Mouse (Mus musculus): ENCODE results near the gene Hspb11. TPM values are rescaled to one million over a fixed set of nuclear protein-coding genes. Genes with fewer than 3 reads are reported as not detected.
A peak's percentile ranks its signal among the peaks of the same experiment; 100 is the strongest.

Gene Hspb11
- 10 to 100 TPM; 21.9 to 28.5 TPM for total RNA-seq (2021)
- long read RNA-seq, experiment 1, transcript Hspb11-201 (6 exons, 608 nt), result major isoform, 19 of 30 reads
- long read RNA-seq, experiment 1, transcript Hspb11-202 (6 exons, 607 nt), result minor isoform, 6 of 30 reads
- long read RNA-seq, experiment 1, partial matches to known transcripts, result 0 of 30 reads
- long read RNA-seq, experiment 1, other reads (novel, unspliced or antisense), result 5 of 30 reads
- long read RNA-seq, experiment 2, transcript Hspb11-202 (6 exons, 607 nt), result major isoform, 12 of 29 reads
- long read RNA-seq, experiment 2, transcript Hspb11-201 (6 exons, 608 nt), result minor isoform, 10 of 29 reads
- long read RNA-seq, experiment 2, partial matches to known transcripts, result 1 of 29 reads
- long read RNA-seq, experiment 2, other reads (novel, unspliced or antisense), result 6 of 29 reads

DNA sequence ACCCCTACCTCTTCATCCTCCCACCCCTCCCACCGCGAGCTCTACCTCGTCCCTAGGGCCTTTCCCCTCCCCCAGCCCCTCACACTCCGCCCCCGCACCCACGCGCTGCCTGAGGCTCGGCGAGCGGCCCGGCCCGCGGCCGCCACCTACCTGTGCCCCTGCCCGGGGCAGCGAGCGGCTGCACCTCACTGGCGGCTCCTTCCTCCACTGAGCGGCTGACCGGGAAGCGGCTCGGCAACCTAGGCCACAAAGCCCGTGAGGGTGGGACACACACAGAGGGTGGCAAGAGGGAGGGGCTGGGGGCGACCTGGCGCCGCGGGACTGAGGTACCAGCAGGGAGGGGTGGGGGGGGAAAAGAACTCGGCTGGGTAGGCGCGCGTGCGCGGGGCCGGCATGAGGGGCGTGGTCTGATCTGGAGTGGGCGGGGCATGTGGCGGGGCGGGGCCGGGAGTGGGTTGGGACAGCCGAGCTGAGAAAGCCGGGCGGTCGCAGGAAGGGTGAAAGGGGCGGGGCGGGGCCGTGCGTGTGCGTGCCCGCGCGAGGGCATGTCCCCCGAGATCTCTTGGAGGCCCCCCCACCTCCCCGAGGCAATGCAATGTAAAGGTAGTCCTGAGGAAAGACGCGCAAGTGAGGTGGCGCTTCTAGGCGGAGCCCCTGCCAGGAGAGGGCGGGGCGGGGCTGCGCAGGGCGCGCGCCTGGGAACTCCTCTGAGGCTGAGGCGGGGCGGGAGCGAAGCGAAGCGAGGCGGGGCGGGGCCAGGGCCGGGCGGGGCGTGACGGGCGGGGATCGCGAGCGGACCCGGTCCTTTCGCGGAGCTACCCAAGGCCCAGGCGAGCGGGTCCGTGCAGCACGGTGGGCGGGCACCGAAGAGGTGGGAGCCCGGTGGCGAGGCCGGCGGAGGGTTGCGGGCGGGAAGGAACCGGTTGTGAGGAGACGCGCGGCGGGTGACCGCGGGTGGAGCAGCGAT is at the start of gene Hspb11, which contains the start of gene Lrrc42:
Hspb11 (plus strand) TSS at position 469 of the 967 bp plus-strand sequence.
Lrrc42 (minus strand) TSS at position 408 of the 967 bp plus-strand sequence.
- peak; percentile 97 for DNase-seq

DNA sequence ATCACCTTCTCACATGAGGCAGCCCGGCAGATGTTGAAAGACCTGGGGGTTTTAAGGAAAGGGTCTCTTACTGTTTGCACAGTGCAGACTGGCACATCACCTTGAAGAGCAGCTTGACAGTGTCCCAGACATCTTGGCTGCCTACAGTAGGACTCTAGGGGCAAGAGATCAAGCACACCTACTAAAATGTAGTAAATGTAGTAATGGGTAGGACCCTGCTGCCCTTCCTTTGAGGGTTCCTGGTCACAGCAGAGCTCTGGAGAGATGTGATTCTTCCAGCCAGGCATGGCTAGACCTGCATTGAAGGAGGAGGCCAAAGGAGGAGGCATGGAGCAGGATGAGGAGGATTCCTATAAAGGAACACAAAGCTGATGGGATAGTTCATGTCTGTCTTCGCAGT is 46.4 kb upstream of the Hspb11 start:
- no peak for DNase-seq

DNA sequence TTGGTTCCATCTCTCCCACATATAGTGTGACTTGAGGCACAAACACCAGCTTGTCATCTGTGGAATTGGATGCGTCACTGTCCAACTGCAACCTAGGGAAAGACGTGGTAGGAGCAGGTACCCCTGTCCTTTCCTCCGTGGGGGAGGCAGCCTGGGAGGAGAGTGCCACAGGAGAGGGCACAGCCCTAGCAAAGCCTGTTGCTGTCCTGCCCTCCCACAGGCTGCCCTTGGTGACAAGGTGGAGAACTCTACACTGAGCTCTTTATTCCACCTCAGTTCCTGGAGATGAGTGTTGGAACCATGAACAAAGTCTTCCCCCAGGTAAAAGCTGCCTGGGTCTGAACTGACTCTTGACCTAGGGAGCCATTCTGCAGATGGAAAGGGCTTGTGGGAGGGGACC is 44.5 kb upstream of the Hspb11 start, which contains the start of gene Ldlrad1:
Ldlrad1 (plus strand) TSS at position 301 of the 400 bp plus-strand sequence.
- no peak for DNase-seq

- DNase-seq, result no peak
These were observed 42.8 kb upstream of the Hspb11 start for GRCm38 (mm10) chr4:107210483-107211097.

DNA sequence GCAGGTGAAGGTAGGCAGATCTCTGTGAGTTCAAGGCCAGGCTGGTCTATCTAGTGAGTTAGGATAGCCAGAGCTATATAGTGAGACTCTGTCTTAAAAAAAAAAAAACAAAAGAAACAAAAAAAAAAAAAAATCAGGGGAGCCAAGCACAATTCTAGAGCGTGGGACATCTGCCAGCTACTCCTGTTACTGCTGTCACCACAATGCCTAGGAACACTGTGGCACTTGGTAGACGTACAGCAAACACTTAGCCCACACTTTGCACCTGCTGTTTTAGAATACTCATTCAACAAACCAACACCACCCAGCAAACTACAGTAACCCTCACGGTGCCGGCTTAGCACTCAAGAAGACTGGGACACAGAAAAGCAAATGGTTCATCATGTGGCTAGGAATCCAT is 41.9 kb upstream of the Hspb11 start:
- DNase-seq, result no peak

GRCm38 (mm10) chr4:107211936-107212335 is 41.5 kb upstream of the Hspb11 start:
- no peak for DNase-seq

DNA sequence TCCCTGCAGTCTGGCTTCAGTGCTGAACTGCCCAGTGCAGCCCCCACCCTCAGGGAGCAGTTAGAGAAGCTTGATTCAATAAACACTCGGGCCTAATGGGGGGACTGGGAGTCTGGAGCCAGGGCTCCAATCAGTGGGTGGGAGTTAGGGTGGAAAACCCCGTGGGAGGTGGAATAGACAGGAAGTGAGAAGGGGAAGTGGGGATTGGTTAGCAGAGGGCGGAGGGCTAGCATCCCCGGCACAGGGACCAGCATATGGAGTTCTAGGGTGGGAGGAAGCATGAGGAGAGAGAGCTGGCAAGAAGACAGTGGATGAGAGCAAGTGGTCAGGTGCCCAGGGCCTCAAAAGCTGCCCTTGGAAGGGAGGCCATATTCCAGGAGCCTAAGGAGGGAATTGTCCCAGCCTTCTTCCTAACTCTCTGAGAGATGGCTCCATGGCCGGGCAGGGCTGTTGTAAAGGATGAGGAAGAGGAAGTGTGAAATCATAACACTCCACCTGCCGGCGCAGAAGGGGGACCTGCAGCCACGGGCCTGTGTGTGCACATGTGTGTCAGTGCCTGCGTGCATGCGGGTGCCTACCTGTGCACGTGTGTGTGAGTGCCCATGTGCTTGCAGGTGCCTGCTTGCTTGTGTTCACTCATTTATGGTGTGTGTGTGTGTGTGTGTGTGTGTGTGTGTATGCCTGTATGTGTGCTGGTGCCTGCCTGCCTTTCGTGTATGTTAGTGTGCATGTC is 39.9 kb upstream of the Hspb11 start:
- DNase-seq, result no peak

- DNase-seq, result peak; percentile 69
These were observed 35.8 kb upstream of the Hspb11 start for GRCm38 (mm10) chr4:107217574-107217973.

DNA sequence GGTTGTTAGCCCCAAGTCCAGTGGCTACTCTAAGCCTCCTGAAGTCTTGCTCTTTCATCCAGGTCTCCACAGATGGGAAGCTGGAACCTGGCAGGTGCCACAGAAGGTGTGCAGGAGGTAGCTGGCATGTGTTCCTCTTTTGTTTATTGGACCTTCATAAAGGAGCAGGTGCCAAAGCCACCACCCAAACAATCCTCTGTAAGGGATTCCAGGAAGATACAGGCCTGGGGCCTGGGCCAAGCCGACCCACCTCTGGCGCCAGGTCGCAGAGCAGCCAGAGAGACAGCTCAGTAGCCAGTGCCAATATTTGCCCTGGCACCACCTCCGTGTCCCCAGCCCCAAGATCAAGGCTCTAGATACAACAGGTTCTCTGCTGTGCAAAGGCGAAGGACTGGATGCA is 31.9 kb upstream of the Hspb11 start:
- peak; percentile 18 for DNase-seq

DNA sequence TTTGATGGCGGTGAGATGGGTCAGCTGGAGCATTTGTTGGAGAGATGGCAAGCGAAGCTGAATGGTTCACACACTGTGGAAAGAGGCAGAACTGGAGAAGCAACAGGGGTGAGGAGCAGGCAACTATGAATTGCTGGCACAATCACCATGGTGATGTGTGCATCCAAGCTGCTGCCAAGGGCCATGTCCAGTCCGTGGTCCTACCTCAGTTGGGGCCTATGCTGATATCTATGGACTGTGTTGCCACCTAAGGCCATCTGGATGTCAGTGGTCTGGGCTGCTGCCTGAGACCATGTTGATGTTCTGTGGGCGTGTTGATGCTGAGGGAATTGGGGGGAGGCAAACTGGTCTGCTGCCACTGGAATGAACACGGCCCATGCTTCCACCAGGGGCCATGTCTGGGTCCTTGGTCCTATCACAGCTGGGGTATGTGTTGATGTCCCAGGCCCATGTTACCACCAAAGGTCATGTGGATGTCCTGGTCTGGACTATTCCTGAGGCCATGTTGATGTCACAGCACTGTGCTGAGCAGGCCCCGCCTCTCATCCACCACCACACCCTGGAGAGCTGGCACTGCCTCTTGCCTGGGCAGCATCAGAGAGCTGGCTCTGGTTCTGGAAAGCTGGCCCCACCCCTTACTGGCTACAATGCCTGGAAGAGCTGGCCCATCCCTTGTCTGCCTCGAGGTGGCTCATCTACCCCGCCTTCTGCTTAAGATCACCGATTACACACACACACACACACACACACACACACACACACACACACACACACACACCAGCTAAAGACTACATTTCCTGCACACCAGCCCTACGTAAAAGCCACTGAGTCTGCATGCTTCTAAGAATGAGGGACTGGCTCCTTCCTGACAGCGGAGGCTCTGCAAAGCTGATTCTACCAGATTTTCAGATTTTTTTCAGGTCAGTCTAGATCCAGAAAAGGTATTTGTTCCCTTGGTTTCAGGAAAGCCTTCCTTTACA is 29.9 kb upstream of the Hspb11 start:
- peak; percentile 76 for DNase-seq

DNA sequence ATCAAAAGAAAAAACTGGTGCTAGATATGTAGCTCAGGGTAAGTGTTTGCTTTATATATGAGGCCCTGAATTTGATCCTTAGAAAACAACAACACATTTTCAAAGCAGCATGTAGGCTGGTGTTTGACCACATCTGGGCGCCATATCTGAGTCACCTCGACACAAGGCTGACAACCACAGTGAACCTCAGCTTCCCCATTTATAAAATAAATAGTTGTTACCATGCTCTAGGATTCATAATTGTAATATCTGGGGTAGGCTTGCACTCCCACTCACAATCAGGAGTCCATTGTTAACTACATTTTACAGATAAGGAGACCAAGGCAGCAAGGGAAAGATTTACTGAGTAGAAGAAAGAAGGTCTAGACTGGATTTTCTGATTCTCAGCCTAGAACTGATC is 27.1 kb upstream of the Hspb11 start:
- no peak for DNase-seq

- DNase-seq, result no peak
These were observed 21.2 kb upstream of the Hspb11 start for GRCm38 (mm10) chr4:107232219-107232618.

GRCm38 (mm10) chr4:107238253-107238652 is 15.1 kb upstream of the Hspb11 start:
- DNase-seq, result no peak

DNA sequence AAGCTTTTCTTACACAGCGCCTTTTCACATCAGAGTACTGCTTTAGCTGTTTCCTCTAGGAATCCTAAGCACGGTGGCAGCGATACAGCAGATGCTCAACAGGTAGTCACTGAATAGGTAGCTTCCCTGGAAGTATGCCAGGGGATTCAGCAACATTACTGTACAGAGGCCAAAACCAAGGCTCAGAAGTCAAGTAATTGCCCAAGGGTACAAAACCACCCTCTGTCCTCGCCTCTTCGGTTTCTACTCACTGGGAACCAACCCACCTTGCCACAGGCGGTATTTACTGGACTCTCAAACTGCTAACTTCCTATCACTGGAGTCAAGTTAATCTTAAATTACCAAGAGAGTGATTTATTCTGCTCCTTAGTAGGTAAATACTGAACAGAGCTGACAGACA is 13.2 kb upstream of the Hspb11 start:
- DNase-seq, result no peak

DNA sequence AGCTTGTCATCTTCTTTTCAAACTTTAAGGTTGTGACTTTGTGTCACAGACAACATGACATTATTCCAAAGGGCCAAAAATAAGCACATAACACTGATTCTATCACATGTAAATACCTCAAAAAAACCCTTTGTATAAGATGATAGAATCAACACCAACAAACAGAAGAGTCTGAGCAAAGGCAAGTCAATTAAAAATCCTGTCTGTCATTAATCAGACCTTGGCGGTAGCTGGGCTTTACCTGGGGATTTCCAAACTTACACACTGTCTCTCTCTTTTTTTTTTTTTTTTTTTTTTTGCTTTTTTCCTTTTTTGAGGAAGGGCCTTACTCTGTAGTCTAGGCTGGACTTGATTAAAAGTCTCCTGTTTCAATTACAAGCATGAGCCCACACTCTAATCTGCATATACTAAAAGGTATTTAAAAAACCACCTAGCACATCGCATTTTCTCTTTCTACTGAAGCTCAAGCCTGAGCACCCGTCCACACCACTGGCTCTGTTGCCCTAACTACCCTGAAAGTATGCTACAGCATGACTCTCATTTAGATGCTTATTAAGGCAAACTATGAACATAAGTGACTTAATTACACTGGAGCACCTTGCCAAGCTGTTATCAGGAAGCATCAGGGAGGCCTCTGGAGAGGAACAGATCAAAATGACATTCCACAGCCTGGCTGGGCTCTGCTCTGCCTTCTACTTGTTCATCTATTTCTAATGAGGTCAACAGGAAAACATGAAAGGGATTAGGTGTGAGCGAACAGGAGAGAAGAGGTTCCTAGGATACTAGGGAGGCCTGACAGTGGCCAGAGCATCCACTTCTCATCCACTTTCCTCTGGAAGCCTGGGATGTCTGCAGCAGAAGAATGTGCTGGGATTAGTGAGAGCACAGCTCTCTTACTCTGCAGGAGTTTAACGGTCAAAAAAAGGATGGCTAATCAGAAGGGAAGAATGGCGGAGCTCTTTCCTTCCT is 9.7 kb upstream of the Hspb11 start:
- DNase-seq, result no peak

DNA sequence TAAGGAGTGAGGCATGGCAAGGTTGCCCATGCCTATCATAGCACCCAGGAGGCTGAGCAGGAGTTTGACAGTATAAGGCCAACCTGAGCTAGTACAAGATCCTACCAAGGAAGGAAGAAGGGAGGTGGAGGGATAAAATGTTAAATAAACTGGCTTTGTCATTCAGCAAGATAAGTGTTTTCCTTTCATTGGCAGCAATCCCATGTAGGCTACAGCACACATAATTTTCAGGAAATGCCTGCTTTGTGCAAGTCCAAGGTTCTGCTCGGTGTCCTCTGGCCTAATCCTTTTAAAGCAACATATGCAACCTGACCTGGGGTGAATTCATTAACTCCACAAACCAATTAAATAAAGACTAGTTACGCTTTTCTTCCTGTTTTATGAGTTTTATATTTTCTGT is 8.0 kb upstream of the Hspb11 start:
- DNase-seq, result peak; percentile 21

DNA sequence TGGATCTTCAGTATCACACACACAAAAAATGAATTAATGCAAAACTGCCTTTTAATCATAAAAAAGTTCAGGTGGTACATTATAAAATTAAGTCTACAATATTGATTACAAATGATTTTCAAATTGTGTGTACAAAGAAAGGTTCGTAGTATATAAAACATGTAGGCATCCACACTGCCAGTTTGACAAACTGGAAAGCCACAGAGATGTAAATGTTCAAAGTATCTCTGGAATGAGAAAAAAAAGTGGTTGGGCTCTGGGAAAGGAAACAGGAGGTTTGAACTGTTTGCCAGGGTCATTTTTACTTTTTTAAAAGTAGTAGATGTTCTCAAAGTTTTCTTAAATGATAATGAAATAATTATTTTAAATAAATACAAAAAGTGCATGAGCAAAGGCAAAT is 7.4 kb upstream of the Hspb11 start:
- DNase-seq, result no peak

DNA sequence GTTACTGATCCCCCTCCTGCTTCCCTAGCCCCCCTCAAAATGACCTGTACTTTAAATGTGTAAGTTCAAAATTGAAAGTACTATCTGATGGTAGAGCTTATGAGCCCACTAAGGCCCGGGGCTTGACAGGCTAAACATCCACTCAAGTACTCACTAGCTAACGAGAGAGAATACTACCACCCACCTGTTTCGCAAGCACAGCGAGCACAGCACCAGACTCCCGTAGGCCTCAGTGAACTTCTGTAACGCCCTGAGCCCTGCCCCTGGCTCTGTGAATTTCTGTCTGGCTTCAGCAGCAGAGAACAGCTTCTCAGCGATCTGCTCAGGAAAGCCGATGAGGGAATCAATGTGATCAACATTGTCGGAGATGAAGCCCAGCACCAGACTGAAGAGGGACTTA is 6.3 kb upstream of the Hspb11 start:
- no peak for DNase-seq

DNA sequence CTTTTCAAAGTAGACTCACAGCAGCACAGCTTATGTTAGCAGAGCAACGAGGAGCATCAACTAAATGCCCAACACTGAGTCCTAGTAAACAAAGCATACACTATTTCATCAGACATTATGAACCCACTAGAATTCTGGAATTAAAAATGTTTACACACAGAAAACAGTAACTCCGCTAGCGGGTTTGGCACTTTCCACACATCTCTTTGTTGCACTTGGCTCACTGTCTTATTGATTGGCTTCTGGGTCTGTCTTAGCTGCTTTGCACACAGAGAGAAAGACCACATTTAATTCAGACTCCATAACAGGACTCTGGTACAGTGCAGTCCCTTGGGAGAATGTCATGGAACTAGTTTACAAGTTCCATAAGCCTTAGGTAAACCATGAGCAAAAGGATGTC is 5.3 kb upstream of the Hspb11 start:
- no peak for DNase-seq

All from adrenal gland, postnatal 10 days (tissue).